Mouse (Mus musculus): Measurements from ENCODE around the gene Taok1.
"Not testable (repeated sequence)": the region's sequence is repeated elsewhere in the genome, so short reads cannot be mapped to it uniquely, and the experiment has no call there.

The Taok1 gene

DNA sequence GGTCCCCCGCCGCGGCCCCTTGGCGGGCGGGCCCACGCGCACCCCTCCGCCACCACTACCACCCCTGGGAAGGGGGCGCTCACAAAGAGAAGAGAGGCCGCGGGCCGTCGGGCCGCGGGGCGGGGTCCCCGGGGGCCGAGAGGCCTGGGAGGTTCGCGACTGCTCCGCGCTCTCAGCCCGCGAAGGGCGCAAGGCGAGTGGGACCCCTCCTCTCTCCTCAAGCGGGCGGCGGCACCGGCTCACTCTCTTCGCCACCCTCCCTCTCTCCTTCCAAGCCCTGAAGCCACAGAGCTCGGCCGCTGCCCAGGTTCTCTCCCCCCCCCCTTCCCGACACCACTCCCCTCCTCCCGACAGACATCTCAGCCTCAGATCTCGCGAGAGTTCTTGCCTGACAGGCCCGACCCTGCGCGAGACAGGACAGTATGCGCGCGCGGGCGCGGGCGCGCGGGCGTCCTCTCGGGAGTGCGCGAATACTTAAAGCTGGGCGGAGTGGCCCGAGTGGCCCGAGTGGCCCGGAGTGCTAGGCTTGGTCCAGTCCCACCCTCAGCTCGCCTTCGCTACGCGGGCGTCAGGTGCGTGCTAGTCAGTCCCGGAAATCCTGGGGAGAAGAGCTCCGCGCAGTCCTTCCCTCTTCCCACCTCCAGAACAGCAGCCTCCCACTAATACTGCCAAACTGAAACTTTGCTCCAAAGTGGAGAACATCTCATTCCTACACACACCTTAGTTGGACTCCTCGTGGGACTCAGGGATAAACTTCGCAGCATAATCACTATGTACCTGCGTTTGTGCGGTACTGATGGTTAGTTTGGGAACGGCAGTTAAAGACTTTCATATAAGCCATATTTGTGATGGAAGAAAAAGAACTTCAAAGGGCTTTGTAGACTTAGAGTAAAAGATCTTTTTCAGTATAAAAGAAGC is at the start of gene Taok1:
TSS of gene Taok1 (minus strand) at position 278 of the 918 bp plus-strand sequence.
- DNase-seq (ENCODE audit: low spot score): peak; percentile 97

DNA sequence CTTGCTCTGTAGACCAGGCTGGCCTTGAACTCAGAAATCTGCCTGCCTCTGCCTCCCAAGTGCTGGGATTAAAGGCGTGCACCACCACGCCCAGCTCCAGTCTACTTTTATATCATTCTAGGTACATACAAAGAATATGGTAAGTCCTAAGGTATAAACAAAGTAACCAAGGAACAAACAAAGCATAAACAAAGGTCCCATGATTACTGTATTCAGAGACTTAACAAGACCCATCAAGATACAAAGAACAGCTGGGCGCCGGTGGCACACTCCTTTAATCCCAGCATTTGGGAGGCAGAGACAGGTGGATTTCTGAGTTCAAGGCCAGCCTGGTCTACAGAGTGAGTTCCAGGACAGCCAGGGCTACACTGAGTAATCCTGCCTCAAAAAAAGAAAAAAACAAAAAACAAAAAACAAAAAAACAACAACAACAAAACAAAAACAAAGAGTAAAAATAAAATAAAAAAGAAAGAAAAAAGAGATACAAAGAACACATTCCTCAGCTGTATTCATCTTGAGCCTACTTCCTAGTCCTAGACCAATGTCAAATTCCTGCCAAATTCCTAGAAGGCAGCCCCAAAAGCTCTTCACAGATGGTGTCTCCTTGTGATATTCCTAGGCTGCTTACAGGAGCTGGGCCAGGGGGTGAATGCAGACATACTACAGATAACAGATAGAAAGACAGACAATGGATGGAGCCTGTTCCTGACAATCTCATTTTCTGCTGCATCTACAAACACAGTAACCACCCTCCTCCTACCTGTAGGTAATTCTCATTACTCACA is 46.0 kb upstream of the Taok1 start:
- DNase-seq (ENCODE audit: low spot score): not testable (repeated sequence)

DNA sequence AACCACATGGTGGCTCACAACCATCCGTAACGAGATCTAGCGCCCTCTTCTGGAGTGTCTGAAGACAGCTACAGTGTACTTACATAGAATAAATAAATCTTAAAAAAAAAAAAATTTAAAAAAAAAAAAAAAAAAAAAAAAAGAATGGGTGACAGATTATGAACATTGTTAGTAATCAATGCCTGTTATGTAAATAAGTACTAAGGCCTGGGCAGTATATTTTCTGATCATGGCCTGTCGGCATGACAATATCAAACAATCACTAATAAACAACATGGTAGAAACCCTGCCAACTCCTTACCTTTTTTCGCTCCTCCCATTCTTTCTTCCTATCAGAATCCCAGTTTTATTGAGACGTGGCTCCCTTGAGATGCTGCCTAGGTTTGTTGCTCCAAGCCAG is 44.9 kb upstream of the Taok1 start:
- DNase-seq (ENCODE audit: low spot score): no peak

DNA sequence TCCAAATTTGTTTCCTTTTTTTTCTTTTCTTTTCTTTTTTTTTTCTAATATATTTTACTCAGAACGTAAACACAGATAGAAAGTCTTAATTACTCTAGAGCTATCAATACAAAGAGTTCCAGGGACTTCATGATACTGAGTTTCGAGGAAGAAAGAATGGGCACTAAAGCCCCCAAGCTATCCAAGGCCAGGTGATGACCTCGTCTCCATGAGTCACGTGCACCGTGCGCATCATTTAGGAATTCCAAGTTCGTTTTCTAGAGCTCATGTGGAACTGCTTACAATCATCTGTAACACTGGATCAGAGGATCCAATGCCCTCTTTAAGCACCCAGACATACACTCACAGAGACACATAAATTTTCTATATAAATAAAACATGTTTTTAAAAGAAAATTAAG is 41.3 kb upstream of the Taok1 start:
- no peak for DNase-seq (ENCODE audit: low spot score)

DNA sequence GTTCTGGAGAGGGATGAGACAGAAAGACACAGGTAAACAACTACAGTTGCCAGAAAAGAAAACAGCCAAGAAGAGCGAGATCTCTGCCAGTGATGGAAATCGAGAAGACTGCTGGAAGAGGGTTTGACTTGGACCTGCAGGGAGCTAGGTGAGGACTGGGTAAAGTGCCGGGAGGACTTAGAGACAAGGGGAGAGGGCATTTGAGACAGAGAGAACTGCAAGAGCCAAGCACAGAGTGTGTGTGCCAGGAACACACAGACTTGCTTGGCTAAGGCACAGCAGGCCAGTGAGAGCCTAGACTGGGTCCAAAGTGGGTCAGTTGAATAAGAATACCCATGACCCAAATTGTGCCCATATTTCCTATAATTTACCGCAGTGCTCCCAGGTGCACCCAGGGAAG is 37.9 kb upstream of the Taok1 start:
- no peak for DNase-seq (ENCODE audit: low spot score)

DNA sequence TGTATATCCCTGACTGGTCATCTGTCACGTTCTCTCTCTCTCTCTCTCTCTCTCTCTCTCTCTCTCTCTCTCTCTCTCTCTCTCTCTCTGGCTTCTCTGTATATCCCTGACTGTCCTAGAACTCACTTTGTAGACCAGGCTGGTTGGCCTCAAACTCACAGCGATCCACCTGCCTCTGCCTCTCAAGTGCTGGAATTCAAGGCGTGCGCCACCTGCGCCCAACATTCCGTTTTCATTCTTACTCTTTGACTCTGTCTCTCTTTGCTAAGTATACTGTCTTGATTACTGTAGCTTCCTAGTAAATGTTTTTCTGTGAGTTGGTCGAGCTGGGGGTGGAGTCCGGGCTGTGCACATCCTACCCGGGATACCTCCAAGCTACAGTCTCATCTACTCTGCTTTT is 33.8 kb upstream of the Taok1 start:
- DNase-seq (ENCODE audit: low spot score): no peak

DNA sequence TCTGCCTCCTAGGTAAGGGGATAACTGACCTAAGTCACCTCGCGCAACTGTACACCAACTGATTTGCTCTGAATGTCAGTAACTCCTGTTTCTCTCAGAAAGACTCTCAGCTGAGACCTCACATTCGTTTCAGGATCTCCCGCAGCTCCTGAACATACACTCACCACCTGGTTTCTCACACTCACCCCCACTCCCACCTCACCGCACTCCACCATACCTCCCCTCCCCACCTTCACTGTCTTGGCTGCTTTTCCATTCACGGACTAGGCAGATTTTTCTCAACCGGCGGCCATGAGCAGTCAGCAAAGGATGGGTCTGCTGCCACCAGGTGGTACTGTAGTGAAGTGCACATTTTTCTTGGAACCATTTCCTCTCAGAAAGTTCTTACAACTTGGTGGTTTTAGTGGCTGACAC is 22.6 kb upstream of the Taok1 start:
- peak; percentile 84 for DNase-seq (ENCODE audit: low spot score)

DNA sequence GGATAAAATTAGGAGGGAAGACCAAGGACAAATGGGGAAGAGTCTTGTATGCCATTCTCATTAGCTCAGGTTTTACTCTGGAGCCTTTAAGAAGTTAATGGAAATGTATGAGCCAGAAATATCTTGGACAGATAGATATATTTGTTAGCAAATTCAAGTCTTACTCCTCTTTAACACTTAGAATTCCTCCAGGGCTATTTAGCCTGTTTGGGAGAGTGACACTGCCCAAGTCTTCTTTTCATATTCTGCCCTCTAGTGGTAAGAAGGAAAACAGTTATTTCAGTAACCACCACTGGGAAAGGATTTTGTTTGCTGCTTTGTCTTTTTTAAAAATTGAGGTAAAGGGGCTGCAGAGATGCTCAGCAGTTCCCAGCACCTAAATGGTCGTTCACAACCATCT is 21.9 kb upstream of the Taok1 start:
- peak; percentile 36 for DNase-seq (ENCODE audit: low spot score)

DNA sequence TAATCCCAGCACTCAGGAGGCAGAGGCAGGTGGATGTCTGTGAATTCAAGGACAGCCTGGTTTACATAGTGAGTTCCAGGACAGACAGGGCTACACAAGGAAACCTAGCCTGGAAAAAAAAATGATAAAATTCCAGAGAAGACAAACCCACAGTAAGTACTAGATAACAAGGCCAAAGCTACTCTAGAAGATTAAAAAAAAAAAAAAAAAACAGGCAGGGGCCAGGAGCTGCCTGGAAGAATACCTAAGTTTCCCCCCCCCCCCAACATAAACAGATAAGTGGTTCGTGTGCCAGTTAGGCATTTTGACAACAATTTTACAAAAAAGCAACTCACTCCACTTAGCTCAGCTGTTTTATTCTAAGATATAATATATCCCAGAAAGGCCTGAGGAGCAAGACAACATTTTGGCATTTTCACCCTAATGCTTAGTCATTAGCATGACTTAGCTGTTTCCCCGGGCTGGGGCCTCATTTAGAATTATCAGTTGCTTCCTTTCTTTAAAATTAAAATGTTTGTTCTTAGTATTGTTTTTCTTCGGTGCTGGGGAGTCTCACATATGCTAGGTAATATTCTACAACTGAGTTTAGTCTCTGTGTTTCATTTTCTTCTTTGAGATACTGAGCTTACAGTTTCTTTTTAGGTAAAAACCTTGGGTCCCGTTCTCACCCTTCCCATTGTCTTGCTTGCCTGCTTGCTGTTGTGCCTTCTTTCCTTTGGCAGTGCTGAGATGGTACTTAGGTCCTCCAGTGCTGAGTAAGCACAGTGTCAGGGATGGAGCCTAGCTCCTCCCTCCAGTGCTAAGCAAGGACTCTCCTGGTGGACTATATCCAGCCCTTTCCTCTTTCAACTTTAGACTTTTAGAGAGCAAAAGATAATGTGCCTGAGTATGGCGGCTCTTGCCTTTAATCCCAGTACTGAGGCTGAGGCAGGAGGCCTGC is 19.3 kb upstream of the Taok1 start:
- no peak for DNase-seq (ENCODE audit: low spot score)

DNA sequence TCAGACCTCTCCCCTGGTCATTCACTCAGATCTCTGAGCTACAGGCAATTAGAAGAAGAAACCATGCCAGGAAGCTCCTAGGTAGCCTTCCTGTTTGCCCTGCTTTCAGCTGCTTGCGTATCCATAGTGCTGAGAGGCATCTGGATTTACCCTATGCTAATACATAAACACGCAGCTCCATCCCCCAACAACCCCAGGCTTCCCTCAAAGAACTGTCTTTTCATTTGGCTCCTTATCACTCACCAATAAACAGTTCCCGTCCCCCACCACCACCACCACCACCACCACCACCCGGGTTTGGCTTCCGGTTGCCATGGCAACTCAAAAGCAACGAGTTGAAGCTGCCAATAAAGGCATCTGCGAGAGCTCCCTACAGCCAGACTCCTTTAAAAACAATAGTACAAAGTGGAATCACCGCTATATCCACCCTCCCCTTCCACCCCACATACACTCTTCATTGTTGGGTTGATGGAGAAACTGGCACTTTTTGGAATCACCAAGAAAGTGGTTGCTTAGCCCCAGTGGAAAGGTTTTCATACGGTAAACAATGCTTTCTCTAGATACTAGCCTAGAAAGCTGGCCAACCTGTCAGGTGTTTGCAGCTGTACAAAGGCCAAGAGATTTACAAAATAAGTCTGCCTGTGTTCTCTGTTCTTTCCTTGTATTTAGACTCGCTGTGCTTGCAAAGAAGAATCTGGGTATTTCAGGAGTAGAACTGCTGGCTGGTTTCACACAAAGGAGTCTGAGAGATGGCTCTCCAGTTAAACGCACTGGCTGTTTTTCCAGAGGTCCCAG is 17.6 kb upstream of the Taok1 start:
- peak; percentile 26 for DNase-seq (ENCODE audit: low spot score)

DNA sequence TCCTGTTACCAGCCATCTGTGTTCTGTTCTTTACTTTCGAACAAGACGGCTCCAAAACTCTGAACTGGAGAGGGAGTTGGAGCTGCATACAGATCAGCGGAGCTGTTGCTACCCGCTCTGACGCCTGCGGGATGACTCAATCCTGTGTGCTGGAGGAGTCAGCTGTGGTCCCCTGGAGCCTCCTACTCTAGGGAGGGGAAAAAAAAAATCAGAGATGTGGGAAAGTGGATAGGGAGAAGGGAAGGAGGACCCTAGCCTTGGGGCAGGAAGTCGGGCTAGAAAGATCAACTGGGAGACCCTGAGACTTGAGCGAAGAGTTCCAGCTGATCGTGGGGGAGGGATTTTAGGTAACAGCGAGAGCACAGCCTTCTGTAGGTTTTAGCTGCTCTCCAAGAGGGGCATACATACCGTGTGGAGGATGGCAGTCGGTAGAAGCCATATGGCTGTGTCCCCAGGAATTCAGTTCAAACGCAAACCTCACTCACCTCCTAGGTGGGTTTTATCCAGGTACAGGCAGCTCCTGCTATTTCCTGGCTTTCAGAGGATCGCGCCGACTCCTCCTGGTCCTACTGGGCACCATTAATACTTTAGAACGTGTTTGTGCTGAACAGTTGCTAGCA is 16.9 kb upstream of the Taok1 start:
- DNase-seq (ENCODE audit: low spot score): peak; percentile 25

DNA sequence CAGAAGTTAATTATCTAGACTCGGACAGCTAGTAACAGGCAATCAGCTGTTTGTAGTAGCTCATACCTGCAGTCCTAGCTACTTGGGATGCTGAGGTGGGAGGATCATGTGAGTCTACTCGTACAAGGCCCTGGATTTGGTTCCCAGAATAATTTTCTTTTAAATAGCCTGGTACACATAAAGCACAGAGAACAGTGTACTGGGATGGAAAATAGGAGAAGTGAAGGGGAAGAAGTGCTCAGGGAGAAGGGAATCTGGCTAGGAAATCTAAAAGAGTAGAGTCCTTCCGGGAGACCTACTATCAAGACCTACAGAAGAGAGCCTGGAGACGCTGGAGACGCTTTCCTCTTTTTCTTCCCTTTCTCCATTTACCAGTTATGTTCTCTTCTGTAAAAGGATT is 16.4 kb upstream of the Taok1 start:
- no peak for DNase-seq (ENCODE audit: low spot score)

DNA sequence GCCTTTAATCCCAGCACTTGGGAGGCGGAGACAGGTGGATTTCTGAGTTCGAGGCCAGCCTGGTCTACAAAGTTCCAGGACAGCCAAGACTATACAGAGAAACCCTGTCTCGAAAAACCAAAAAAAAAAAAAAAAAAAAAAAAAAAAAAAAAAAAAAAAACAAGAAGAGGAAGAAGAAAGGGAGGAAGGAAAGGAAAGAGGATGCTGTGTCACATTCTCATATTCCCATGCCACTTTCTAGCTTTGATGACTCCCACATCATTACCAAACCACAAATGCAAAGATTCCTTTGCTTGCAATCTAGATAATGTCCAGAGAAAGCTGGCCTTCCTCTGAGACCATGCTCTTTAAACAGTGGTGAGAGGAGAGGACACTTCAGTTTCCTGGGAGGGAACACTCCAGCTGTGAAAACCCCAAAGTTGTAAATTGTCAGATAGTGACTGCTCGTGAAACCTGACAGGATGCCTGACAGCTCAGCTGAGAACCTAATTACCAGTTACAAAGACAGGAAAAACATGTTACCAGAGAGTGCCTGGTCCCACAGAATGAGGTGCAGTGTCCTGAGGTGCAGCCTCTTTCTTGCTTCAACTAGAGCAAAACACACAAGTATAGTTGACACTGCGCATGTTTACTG is 14.4 kb upstream of the Taok1 start:
- no peak for DNase-seq (ENCODE audit: low spot score)

DNA sequence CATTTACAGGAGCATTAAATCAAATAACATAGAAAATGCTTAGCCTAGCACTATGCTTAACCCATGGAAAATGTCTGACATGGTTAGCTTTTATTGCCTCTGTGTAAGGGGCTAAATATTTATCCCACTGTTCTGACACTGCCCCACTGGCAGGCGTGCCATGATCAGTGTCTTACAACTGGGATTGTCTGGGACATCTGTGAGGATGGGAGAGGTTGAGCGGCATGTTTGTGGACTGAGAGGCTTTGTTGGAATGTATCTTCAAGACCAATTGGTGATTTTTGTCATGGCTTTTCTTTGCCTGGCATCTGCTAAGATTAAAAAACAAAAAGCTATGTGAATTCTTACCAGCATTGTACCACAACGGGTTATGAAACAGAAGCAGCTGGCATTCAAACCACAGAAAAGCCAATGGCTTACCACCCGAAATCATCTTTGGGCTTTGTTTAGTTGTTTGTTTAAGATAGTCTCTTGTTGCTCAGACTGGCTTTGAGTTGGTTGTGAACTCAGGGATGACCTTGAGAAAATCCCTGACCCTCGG is 7.5 kb upstream of the Taok1 start:
- DNase-seq (ENCODE audit: low spot score): no peak

DNA sequence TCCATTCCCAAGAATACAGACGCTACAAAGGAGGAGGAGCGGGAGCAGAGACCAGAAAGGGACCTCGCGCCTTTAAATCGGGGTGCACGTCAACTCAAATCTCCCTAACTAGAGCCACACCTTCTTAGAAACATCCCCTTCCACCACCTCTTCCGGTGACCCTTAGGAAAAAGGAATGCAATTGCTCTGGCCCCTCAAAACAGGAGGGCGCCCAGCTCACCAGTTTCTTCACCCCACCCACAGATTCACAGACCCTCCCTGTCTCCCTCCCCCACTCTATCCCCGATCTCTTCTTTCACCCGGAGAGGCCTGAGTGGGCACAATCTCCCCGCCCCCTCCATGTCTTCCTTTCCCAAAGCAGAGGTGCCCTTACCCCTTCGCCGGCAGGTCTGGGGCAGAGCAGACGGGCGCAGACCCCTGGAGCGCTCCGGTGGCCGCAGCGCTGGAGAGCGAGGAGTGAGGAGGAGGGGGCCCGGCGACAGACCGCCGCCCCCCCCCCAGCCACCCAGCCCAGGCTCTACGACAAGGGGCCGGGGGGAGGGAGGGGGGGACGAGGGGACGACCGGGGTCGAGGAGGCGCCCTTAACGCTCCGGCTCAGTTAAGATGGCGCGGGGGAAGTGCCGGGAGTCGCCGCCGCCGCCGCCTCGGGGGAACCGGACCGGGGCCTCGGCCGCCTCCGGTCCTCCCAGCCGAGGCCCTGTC is 629 bp downstream of the Taok1 start:
- DNase-seq (ENCODE audit: low spot score): peak; percentile 41

DNA sequence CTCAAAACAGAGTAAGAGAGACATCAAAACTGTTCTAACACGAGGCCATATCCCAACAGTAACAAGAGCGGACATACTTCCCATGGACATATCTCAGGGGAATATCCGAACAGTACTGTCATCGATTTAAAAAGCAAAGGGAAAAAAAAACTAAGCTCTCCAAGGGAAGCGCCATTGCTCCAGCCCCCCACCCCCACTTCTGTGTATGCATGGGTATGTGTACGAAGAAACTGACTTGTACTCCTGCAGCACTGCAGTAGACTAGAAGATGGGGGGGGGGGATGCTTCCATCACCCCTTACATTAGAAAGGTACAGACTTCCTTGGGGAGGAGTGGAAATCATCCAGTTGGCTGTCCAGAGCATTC is 1.2 kb downstream of the Taok1 start:
- no peak for DNase-seq (ENCODE audit: low spot score)

DNA sequence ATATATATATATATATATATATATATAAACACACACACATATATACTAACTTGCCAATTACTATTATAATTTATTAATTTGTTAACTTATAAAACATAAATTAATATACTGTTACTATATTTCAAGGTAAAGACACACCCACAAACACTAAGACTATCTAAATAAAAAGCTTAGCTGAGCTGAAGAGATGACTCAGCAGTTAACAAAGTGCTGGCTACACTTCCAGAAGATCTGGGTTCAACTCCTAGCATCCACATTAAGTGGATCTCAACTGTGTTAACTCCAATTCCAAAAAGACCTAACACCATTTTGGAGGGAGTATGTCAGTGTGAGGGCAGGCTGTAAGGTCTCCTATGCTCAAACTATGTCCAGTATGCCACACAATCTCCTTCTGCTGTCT is 10.3 kb downstream of the Taok1 start:
- DNase-seq (ENCODE audit: low spot score): no peak

DNA sequence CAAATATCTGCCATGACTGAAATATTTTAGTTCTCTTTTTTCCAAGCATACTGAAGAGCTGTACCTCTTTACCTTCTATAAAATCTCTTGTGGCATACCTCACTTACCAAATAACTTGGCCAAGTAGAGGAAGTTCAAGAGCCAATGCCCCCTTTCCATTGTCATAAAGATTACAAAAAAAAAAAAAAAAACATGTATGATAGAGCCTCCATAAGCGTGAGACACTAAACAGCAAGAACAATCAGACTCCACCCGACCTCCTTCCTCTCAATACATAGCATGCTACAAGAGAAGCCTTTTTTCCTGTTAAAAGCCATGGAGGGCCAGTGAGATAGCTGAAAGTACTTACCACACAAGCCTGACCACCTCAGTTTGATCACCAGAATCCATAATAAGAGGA is 16.2 kb downstream of the Taok1 start:
- no peak for DNase-seq (ENCODE audit: low spot score)

DNA sequence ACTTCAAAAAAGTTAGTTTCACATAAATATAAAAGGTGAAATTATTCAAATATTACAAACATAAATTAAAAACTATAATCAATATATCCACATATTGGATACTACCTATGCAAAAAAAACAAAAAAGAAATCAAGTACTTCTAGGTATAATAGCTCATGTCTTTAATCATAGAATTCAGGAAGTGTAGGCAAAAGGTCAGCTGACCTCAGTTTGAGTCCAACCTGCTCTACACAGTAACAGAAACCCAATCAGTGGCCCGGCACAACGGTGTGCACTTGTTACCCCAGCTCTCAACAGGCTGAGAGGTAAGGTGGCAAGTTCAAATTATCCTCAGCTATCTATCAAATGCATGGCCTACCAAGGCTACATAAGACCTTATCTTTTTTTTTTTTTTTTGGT is 16.8 kb downstream of the Taok1 start:
- DNase-seq (ENCODE audit: low spot score): no peak

DNA sequence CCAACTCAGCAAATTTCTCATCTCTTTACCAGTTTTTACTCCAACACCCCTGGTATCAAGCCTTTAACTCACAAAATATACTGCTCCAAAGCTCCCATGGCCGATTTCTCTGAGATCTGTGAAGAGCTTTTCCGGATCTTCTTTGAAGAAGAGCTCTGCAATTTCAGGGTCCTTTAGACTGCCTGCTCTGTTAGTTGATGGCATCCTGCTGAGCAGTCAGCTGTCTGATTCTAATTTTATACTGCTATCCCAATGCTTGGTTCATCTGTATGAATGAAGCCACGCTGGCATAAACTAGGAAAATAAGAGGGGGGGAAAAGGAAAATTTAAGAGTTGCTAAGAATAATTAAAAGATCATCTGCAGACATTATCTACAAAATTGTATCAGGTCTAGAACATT is 22.4 kb downstream of the Taok1 start:
- no peak for DNase-seq (ENCODE audit: low spot score)
